Mouse (Mus musculus): ENCODE results near the gene Rnf220. TPM values are rescaled to one million over a fixed set of nuclear protein-coding genes. Genes with fewer than 3 reads are reported as not detected.

The Rnf220 gene
- total and polyA plus RNA-seq, 3 experiments = 64.4 to 117 (median 86.8) TPM

- no peak overlapping the region for H3K4me2 ChIP-seq (ENCODE audit: insufficient read depth, low read depth, poor library complexity, severe bottlenecking)
- DNase-seq (ENCODE audit: extremely low read depth) = peak; percentile 73
- H3K4me1 ChIP-seq (ENCODE audit: control insufficient read depth in 1 of 2, insufficient read depth in 2 of 2) = peaks cover 0 to 32% of the 10 kb centered on the region in 2 experiments; a peak in 2 of 4 replicates
- dilution Hi-C loops (cut with MboI; ENCODE audit: extremely low pct_ligation_motif_present, extremely low pct_unique_long_range_greater_than_20kb, low sequenced_read_pairs) (no loop called here), in situ Hi-C loops (cut with MboI; ENCODE audit: low pct_ligation_motif_present, low pct_unique_long_range_greater_than_20kb, low sequenced_read_pairs) (no loop called here)
- H3K4me3 ChIP-seq (replicated peaks in 1 of 3; ENCODE audit: low read depth in 2 of 3, low read length in 2 of 3, poor library complexity in 1 of 3) = no peak overlapping the region
- TF ChIP-seq SMC3 (IDR thresholded peaks at IDR 0.05; ENCODE audit: low read depth, low read length) (peak; percentile 88), NELFE (IDR thresholded peaks at IDR 0.05; ENCODE audit: low read depth, low read length) (no peak), PAX5 (IDR thresholded peaks at IDR 0.05; ENCODE audit: low read length) (no peak), CTCF (conservative IDR thresholded peaks at IDR 0.05 in 1 of 2, IDR thresholded peaks at IDR 0.05 in 1 of 2; ENCODE audit: low read depth in 2 of 2, low read length in 2 of 2) (peak; percentile 41 to 79; a peak in 3 of 4 replicates), RAD21 (IDR thresholded peaks at IDR 0.05; ENCODE audit: low read depth, low read length) (peak; percentile 64), ZC3H11A (IDR thresholded peaks at IDR 0.05; ENCODE audit: low read depth, low read length) (peak; percentile 22; the same call in 1 of the 2 replicates), USF1 (IDR thresholded peaks at IDR 0.05; ENCODE audit: low read depth, low read length) (peak; percentile 32; the same call in 1 of the 2 replicates), TBP (conservative IDR thresholded peaks at IDR 0.05; ENCODE audit: low read depth, low read length) (no peak), MAX (IDR thresholded peaks at IDR 0.05; ENCODE audit: low read length) (peak; percentile 58; the same call in 1 of the 2 replicates)
- no peaks in the 10 kb centered on the region for H3K9me3 ChIP-seq (replicated peaks; ENCODE audit: low read length)
- no peaks in the 10 kb centered on the region for H3K27me3 ChIP-seq (replicated peaks)
- H3K36me3 ChIP-seq (replicated peaks in 1 of 2; ENCODE audit: control insufficient read depth in 1 of 2, insufficient read depth in 1 of 2, low read length in 1 of 2) = no peaks in the 10 kb centered on the region
- no peak overlapping the region for H3K27ac ChIP-seq (ENCODE audit: insufficient read depth, low read depth)
- H3K9ac ChIP-seq (ENCODE audit: insufficient read depth, low read depth) = no peak overlapping the region
- H3K79me2 ChIP-seq (replicated peaks; ENCODE audit: control insufficient read depth, extremely low read depth, insufficient read depth, poor library complexity, severe bottlenecking) = no peaks in the 10 kb centered on the region
Measured at GRCm38 (mm10) chr4:117346025-117346424, 150.8 kb downstream of the Rnf220 start.

GRCm38 (mm10) chr4:117343385-117343784, 153.5 kb downstream of the Rnf220 start:
- no peaks in the 10 kb centered on the region for H3K79me2 ChIP-seq (replicated peaks; ENCODE audit: control insufficient read depth, extremely low read depth, insufficient read depth, poor library complexity, severe bottlenecking)
- DNase-seq (ENCODE audit: extremely low read depth) = no peak
- no peak overlapping the region for H3K9ac ChIP-seq (ENCODE audit: insufficient read depth, low read depth)
- H3K4me3 ChIP-seq (replicated peaks in 1 of 3; ENCODE audit: low read depth in 2 of 3, low read length in 2 of 3, poor library complexity in 1 of 3) = no peak overlapping the region
- H3K4me1 ChIP-seq (ENCODE audit: control insufficient read depth in 1 of 2, insufficient read depth in 2 of 2) = peaks cover 0 to 25% of the 10 kb centered on the region in 2 experiments; a peak in 2 of 4 replicates
- in situ Hi-C loops (cut with MboI; ENCODE audit: low pct_ligation_motif_present, low pct_unique_long_range_greater_than_20kb, low sequenced_read_pairs) (no loop called here), dilution Hi-C loops (cut with MboI; ENCODE audit: extremely low pct_ligation_motif_present, extremely low pct_unique_long_range_greater_than_20kb, low sequenced_read_pairs) (no loop called here)
- H3K9me3 ChIP-seq (replicated peaks; ENCODE audit: low read length) = no peaks in the 10 kb centered on the region
- H3K36me3 ChIP-seq (replicated peaks in 1 of 2; ENCODE audit: control insufficient read depth in 1 of 2, insufficient read depth in 1 of 2, low read length in 1 of 2) = no peaks in the 10 kb centered on the region
- no peak for TF ChIP-seq POLR2AphosphoS2 (IDR thresholded peaks at IDR 0.05; ENCODE audit: low read depth, low read length)
- TF ChIP-seq PAX5 (IDR thresholded peaks at IDR 0.05; ENCODE audit: low read length) = no peak
- no peak for TF ChIP-seq NELFE (IDR thresholded peaks at IDR 0.05; ENCODE audit: low read depth, low read length)
- no peak overlapping the region for H3K4me2 ChIP-seq (ENCODE audit: insufficient read depth, low read depth, poor library complexity, severe bottlenecking)
- H3K27me3 ChIP-seq (replicated peaks) = no peaks in the 10 kb centered on the region
- no peak overlapping the region for H3K27ac ChIP-seq (ENCODE audit: insufficient read depth, low read depth)

- no peaks in the 10 kb centered on the region for H3K27me3 ChIP-seq (replicated peaks)
- no peak for DNase-seq (ENCODE audit: extremely low read depth)
- no peaks in the 10 kb centered on the region for H3K9me3 ChIP-seq (replicated peaks; ENCODE audit: low read length)
- H3K4me2 ChIP-seq (ENCODE audit: insufficient read depth, low read depth, poor library complexity, severe bottlenecking) = no peak overlapping the region
- H3K4me3 ChIP-seq (replicated peaks in 1 of 3; ENCODE audit: low read depth in 2 of 3, low read length in 2 of 3, poor library complexity in 1 of 3) = no peak overlapping the region
- H3K79me2 ChIP-seq (replicated peaks; ENCODE audit: control insufficient read depth, extremely low read depth, insufficient read depth, poor library complexity, severe bottlenecking) = no peaks in the 10 kb centered on the region
- H3K36me3 ChIP-seq (replicated peaks in 1 of 2; ENCODE audit: control insufficient read depth in 1 of 2, insufficient read depth in 1 of 2, low read length in 1 of 2) = no peaks in the 10 kb centered on the region
- dilution Hi-C loops (cut with MboI; ENCODE audit: extremely low pct_ligation_motif_present, extremely low pct_unique_long_range_greater_than_20kb, low sequenced_read_pairs) (no loop called here), in situ Hi-C loops (cut with MboI; ENCODE audit: low pct_ligation_motif_present, low pct_unique_long_range_greater_than_20kb, low sequenced_read_pairs) (no loop called here)
- H3K4me1 ChIP-seq (ENCODE audit: control insufficient read depth in 1 of 2, insufficient read depth in 2 of 2) = peaks cover 0 to 23% of the 10 kb centered on the region in 2 experiments; a peak in 2 of 4 replicates
- no peak overlapping the region for H3K27ac ChIP-seq (ENCODE audit: insufficient read depth, low read depth)
- TF ChIP-seq GABPA (IDR thresholded peaks at IDR 0.05; ENCODE audit: insufficient replicate concordance, low read depth, low read length) (no peak), RAD21 (IDR thresholded peaks at IDR 0.05; ENCODE audit: low read depth, low read length) (no peak), ELF1 (IDR thresholded peaks at IDR 0.05; ENCODE audit: low read depth, low read length) (no peak), ZMIZ1 (IDR thresholded peaks at IDR 0.05; ENCODE audit: low read depth, low read length) (no peak), USF1 (IDR thresholded peaks at IDR 0.05; ENCODE audit: low read depth, low read length) (no peak), JUND (conservative IDR thresholded peaks at IDR 0.05; ENCODE audit: low read depth, low read length) (no peak), UBTF (IDR thresholded peaks at IDR 0.05; ENCODE audit: low read depth, low read length) (no peak), EP300 (IDR thresholded peaks at IDR 0.05; ENCODE audit: low read length) (no peak), BHLHE40 (IDR thresholded peaks at IDR 0.05; ENCODE audit: low read depth, low read length) (no peak), RCOR1 (conservative IDR thresholded peaks at IDR 0.05; ENCODE audit: low read depth, low read length) (no peak), NELFE (IDR thresholded peaks at IDR 0.05; ENCODE audit: low read depth, low read length) (no peak), ZKSCAN1 (IDR thresholded peaks at IDR 0.05; ENCODE audit: borderline replicate concordance, low read depth, low read length) (no peak), MEF2A (IDR thresholded peaks at IDR 0.05; ENCODE audit: borderline replicate concordance, low read depth, low read length) (no peak)
- no peak overlapping the region for H3K9ac ChIP-seq (ENCODE audit: insufficient read depth, low read depth)
Measured at GRCm38 (mm10) chr4:117342751-117343150, 154.1 kb downstream of the Rnf220 start.

All from CH12.LX (cell line).